Mouse (Mus musculus) E14TG2a.4 (cell line): ENCODE results near the gene Pdia6.

Experiments used
- H3K27me3 ChIP-seq: 2 replicates; pipeline ENCODE4 v1.6.1; 2014; ENCODE audit warnings: low read length, control low read depth; ENCODE audit not compliant: insufficient read depth
- H3K36me3 ChIP-seq: 2 replicates; pipeline ENCODE4 v1.6.1; 2014; ENCODE audit warnings: low read length, control low read depth; ENCODE audit not compliant: insufficient read depth
- H3K4me1 ChIP-seq: replicated peaks from 2 replicates; pipeline ENCODE4 v1.6.1; 2014; ENCODE audit warnings: low read depth, low read length, control low read depth
- H3K4me3 ChIP-seq: replicated peaks from 2 replicates; pipeline ENCODE4 v1.5.1; 2014; ENCODE audit warnings: mild to moderate bottlenecking, low read length
- H3K9me3 ChIP-seq: 2 replicates; pipeline ENCODE4 v1.6.1; 2014; ENCODE audit warnings: low read length, control low read depth
- CTCF ChIP-seq: conservative IDR thresholded peaks from 2 replicates; pipeline ENCODE4 v1.5.1; 2014; ENCODE audit warnings: low read length
- NANOG ChIP-seq: IDR thresholded peaks from 2 replicates; pipeline ENCODE4 v1.6.1; 2014; ENCODE audit warnings: borderline replicate concordance, low read length, mixed read lengths
- POU5F1 ChIP-seq: IDR thresholded peaks from 2 replicates; pipeline ENCODE4 v1.6.1; 2014; ENCODE audit warnings: low read length, borderline replicate concordance

Gene Pdia6

GRCm38 (mm10) chr12:17230581-17230980, 35.8 kb upstream of the Pdia6 start:
- no peaks in the 10 kb centered on the region; the same call in 1 of the 2 replicates for H3K27me3 ChIP-seq
- H3K4me1 ChIP-seq: no peaks in the 10 kb centered on the region
- H3K9me3 ChIP-seq: no peaks in the 10 kb centered on the region
- no peak for TF ChIP-seq POU5F1
- TF ChIP-seq NANOG: no peak
- TF ChIP-seq CTCF: no peak
- no peaks in the 10 kb centered on the region for H3K36me3 ChIP-seq
- H3K4me3 ChIP-seq: no peak overlapping the region

- no peaks in the 10 kb centered on the region for H3K4me1 ChIP-seq
- no peaks in the 10 kb centered on the region for H3K9me3 ChIP-seq
- H3K27me3 ChIP-seq: peaks cover 3% of the 10 kb centered on the region; the same call in 1 of the 2 replicates
- H3K4me3 ChIP-seq: no peak overlapping the region
- no peak for TF ChIP-seq NANOG
- TF ChIP-seq CTCF: no peak
- TF ChIP-seq POU5F1: no peak
- no peaks in the 10 kb centered on the region for H3K36me3 ChIP-seq
Measured at GRCm38 (mm10) chr12:17231513-17231912, 34.8 kb upstream of the Pdia6 start.

DNA sequence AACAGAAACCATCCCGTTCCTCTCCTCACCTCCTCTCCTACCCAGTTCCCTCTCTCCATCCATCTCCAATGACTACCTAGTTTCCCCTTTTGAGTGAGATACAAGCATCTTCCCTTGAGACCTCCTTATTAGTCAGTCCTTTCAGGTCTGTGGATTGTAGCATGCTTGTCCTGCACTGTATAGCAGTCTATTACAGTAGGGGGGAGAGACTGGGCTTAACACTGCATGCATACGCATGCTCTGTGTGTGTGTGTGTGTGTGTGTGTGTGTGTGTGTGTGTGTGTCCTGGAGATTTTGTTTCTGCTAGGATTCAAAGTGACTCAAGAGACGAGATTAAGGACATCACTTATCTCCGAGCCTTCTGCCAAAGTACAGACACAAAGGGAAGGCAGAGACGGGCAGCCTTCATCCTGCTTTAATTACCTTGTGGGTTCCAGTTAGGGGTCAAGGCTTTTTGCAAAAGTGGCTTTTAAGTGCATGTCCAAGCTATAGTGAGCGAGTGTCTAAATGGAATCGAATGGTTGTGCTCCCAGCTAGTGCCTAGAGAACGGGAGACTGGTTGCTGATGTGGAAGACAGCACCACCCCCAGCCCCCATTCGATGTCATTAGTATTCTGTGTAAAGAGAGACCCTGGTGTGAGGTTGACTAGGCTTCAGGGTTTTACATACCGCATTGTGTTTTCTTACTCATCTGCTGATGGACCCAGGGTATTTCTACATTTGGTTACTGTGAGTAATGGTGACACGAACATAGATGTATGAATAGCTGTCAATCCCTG, 30.6 kb upstream of the Pdia6 start:
- Histone ChIP-seq H3K9me3 (no peaks in the 10 kb centered on the region), H3K27me3 (peaks cover 3% of the 10 kb centered on the region; the same call in 1 of the 2 replicates), H3K4me1 (no peaks in the 10 kb centered on the region), H3K36me3 (no peaks in the 10 kb centered on the region), H3K4me3 (no peak overlapping the region)
- no peak for TF ChIP-seq POU5F1
- no peak for TF ChIP-seq CTCF
- no peak for TF ChIP-seq NANOG

DNA sequence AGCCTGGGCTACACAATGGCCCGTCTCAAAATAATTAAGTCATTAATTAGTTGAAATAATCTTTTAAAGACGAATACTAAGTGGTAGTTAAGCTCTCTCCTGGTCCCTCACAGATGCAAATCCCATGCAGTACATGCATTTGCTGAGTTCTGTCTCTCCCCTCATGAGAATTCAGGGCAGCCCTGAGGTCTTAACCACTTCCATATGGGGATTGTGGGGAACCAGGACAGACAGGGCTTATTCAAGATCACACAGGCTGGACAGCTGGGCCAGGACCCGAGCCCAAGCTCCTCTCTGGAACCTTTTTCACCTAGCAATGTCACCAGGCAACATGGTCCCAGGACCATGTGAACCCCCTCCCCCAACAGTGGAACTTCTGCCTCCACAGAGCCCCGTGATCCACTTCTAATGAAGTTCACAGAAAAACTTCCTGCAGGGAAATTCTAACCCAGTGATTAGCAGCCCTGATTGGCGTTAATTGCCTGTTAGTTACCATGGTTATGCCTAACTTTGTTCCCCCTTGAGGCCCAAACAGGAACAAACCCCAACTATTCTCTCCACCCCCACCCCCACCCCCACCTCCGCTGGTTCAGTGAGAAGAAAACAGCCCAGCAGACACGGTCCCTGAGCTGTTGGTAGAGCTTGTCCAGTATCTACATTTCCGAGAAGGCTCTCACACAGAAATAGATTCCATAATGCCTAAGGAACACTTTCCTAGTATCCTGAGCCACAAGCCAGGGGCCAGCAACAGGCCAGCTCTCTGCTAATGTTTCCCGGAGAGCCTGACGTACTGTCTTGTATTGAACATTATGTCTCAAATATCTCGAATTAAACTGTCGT, 27.5 kb upstream of the Pdia6 start:
- Histone ChIP-seq H3K4me1 (no peaks in the 10 kb centered on the region), H3K27me3 (0 out of 2 replicates have a peak, but pooled peaks cover 3% of the 10 kb centered on the region), H3K36me3 (no peaks in the 10 kb centered on the region), H3K4me3 (no peak overlapping the region), H3K9me3 (no peaks in the 10 kb centered on the region)
- no peak for TF ChIP-seq POU5F1
- no peak for TF ChIP-seq CTCF

GRCm38 (mm10) chr12:17239428-17239688, 27.0 kb upstream of the Pdia6 start:
- Histone ChIP-seq H3K9me3 (no peaks in the 10 kb centered on the region), H3K4me3 (no peak overlapping the region), H3K27me3 (0 out of 2 replicates have a peak, but pooled peaks cover 3% of the 10 kb centered on the region), H3K4me1 (no peaks in the 10 kb centered on the region), H3K36me3 (no peaks in the 10 kb centered on the region)
- TF ChIP-seq POU5F1: no peak

- Histone ChIP-seq H3K4me3 (no peak overlapping the region), H3K9me3 (no peaks in the 10 kb centered on the region), H3K27me3 (0 out of 2 replicates have a peak, but pooled peaks cover 3% of the 10 kb centered on the region), H3K36me3 (no peaks in the 10 kb centered on the region), H3K4me1 (no peaks in the 10 kb centered on the region)
- no peak for TF ChIP-seq CTCF
- no peak for TF ChIP-seq NANOG
- no peak for TF ChIP-seq POU5F1
Measured at GRCm38 (mm10) chr12:17241016-17241415, 25.3 kb upstream of the Pdia6 start.

DNA sequence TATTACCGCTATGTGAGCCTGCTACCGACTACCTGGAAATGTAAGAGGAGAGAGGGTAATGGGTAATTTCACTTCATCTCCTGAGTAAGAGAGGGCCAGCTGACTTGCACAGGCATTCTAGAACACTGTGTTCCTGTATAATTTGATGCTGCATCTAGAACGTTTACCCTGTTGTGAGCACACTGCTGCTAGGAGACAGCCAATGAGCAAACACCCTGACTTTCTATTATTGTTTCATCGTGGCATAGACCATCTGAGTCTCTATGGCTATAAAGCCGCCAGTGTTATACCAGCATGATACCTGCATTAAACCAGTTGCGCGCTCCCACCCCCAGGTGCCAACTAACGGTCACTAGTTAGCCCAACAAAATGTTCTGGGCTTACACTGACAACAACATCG, 24.7 kb upstream of the Pdia6 start:
- Histone ChIP-seq H3K4me3 (no peak overlapping the region), H3K9me3 (no peaks in the 10 kb centered on the region), H3K4me1 (no peaks in the 10 kb centered on the region), H3K27me3 (no peaks in the 10 kb centered on the region), H3K36me3 (no peaks in the 10 kb centered on the region)
- TF ChIP-seq POU5F1 (no peak), CTCF (no peak), NANOG (no peak)

GRCm38 (mm10) chr12:17242041-17242440, 24.3 kb upstream of the Pdia6 start:
- H3K36me3 ChIP-seq: no peaks in the 10 kb centered on the region
- H3K27me3 ChIP-seq: no peaks in the 10 kb centered on the region
- no peak overlapping the region for H3K4me3 ChIP-seq
- no peak for TF ChIP-seq CTCF
- no peak for TF ChIP-seq NANOG
- TF ChIP-seq POU5F1: no peak
- no peaks in the 10 kb centered on the region for H3K9me3 ChIP-seq
- H3K4me1 ChIP-seq: no peaks in the 10 kb centered on the region
